Mouse (Mus musculus) liver, adult 2 months (tissue): Measurements from ENCODE around the gene Pprc1.

ENCODE experiments used
- CTCF ChIP-seq: fragments of 200-500 bp; IDR thresholded peaks from 2 replicates; pipeline ENCODE4 v1.5.1; 2011; ENCODE audit warnings: low read depth, low read length, control low read depth
- POLR2A ChIP-seq: fragments of 200-500 bp; IDR thresholded peaks from 2 replicates; pipeline ENCODE4 v1.6.1; 2011; ENCODE audit warnings: low read length, control low read depth; ENCODE audit not compliant: insufficient read depth; ENCODE audit errors: extremely low read depth

- TF ChIP-seq CTCF: no peak
- no peak for TF ChIP-seq POLR2A
These were observed 74.8 kb downstream of the Pprc1 start for GRCm38 (mm10) chr19:46119458-46119857.
